Mouse (Mus musculus) midbrain, postnatal 0 days (tissue): ENCODE data around the gene Tns3. TPM values are rescaled to one million over a fixed set of nuclear protein-coding genes. Genes with fewer than 3 reads are reported as not detected.

ENCODE experiments used
- ATAC-seq: fragments of 200-750 bp; cut with Nextera tagmentation; 2 replicates; pipeline ENCODE4 v1.8.0; 2017; ENCODE audit warnings: moderate number of reproducible peaks, mild to moderate bottlenecking, moderate TSS enrichment, moderate library complexity; ENCODE audit not compliant: low FRiP score
- DNase-seq: peaks from one replicate; pipeline ENCODE4 v3.0.0-alpha.2; 2015; ENCODE audit warnings: low spot score
- H3K27ac ChIP-seq: fragments of 300-500 bp; sonication (generic); 2 replicates; pipeline ENCODE4 v1.5.1; 2014; ENCODE audit warnings: low read depth, mild to moderate bottlenecking, low read length, mixed read lengths
- H3K27me3 ChIP-seq: fragments of 300-500 bp; sonication (generic); 2 replicates; pipeline ENCODE4 v1.6.1; 2014; ENCODE audit warnings: low read length, control low read depth, mixed read lengths; ENCODE audit not compliant: insufficient read depth
- H3K36me3 ChIP-seq: fragments of 300-500 bp; sonication (generic); 2 replicates; pipeline ENCODE4 v1.6.1; 2014; ENCODE audit warnings: low read length, control low read depth, mixed read lengths; ENCODE audit not compliant: insufficient read depth
- H3K4me1 ChIP-seq: fragments of 300-500 bp; sonication (generic); 2 replicates; pipeline ENCODE4 v1.6.1; 2014; ENCODE audit warnings: mild to moderate bottlenecking, control low read depth, antibody characterized with exemption, low read length, mixed read lengths; ENCODE audit not compliant: insufficient read depth
- H3K4me2 ChIP-seq: fragments of 300-500 bp; sonication (generic); 2 replicates; pipeline ENCODE4 v1.6.1; 2014; ENCODE audit warnings: low read depth, mild to moderate bottlenecking, low read length, mixed read lengths; ENCODE audit not compliant: poor library complexity, severe bottlenecking
- H3K4me3 ChIP-seq: fragments of 300-500 bp; sonication (generic); 2 replicates; pipeline ENCODE4 v1.5.1; 2014; ENCODE audit warnings: low read depth, mild to moderate bottlenecking, low read length, moderate library complexity
- H3K9ac ChIP-seq: fragments of 300-500 bp; sonication (generic); replicated peaks from 2 replicates; pipeline ENCODE4 v1.6.1; 2014; ENCODE audit warnings: mild to moderate bottlenecking, low read length, moderate library complexity, mixed read lengths; ENCODE audit not compliant: poor library complexity, severe bottlenecking
- H3K9me3 ChIP-seq: fragments of 300-500 bp; sonication (generic); 2 replicates; pipeline ENCODE4 v1.6.1; 2016; ENCODE audit warnings: low read length, control low read depth
- CTCF ChIP-seq: IDR thresholded peaks from 2 replicates; pipeline ENCODE4 v1.5.1; 2016; ENCODE audit warnings: antibody characterized with exemption, mild to moderate bottlenecking
- WGBS: fragments of 180-500 bp; shearing (Covaris S2); extraction: QIAGEN DNeasy Blood & Tissue Kit; methylation state at CpG from one replicate; pipeline ENCODE4 v1.1.7; 2014; 5-methylcytosine and 5-hydroxymethylcytosine counted together
- polyA plus RNA-seq: library from polyadenylated mRNA; unstranded; fragments of >200 nt; fragmentation: Nextera tagmentation; extraction: Ambion mirVana; gene quantifications from 2 replicates; pipeline ENCODE4 v1.2.1, GENCODE M21; 2015
- total RNA-seq: library from RNA; depleted of rRNA; stranded (reverse); fragments of >200 nt; gene quantifications from 2 replicates; pipeline ENCODE4 v1.2.3, GENCODE M21; 2014

The Tns3 gene
- total and polyA plus RNA-seq, 2 experiments from 2014 or later: 4.9 to 38.7 TPM

DNA sequence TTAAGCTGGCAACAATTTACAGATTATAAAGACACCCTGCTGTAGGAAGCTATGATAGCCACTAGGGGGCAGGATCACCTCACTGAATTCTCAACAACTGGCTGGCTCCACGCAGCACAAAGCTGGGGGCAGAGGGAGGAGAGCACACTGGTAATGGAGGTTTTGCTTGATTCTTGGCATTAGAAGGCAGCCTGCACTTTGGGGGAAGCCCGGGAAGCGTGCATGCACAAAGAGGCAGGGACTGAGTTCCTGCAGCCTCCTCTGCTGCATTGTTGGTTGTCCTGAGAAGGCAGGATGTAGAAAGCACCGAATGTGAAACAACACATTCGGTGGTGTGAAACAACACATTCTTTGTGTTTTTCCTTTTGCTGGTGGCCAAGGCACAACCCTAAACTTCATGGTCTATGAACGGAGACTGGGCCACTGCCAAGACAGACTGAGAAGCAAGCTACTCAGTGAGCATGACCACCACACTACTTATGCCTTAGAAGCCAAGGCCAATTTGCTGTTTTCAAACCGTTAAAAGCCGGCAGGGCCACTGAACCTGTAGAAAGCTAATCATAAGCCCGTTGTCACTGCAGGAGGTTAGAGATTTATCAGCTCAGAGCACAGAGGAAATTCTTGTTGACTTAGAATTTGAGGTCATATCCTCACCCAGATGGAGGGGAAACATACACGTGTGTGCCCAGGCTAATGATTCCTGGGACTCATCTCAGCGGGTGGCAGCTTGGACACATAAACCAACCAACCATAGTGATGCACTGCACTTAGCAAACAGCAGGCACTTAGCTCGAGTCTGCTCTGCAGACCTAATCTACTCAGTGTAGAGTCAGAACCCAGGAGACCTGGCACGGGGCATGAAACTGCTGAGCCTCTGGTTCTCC is 239.8 kb downstream of the Tns3 start:
- no peaks in the 10 kb centered on the region for H3K27me3 ChIP-seq
- H3K4me1 ChIP-seq: peaks cover 3% of the 10 kb centered on the region; the same call in 1 of the 2 replicates
- 28% methylated on average over 13 of the region's 13 CpGs for WGBS
- no peak overlapping the region for H3K4me3 ChIP-seq
- ATAC-seq (peak; percentile 94), DNase-seq (peak; percentile 95)
- peak overlapping the region; percentile 51 for H3K27ac ChIP-seq
- H3K9me3 ChIP-seq: no peaks in the 10 kb centered on the region
- peak overlapping the region; percentile 20; the same call in 1 of the 2 replicates for H3K4me2 ChIP-seq
- H3K9ac ChIP-seq: no peak overlapping the region
- peak; percentile 100 for TF ChIP-seq CTCF
- no peaks in the 10 kb centered on the region for H3K36me3 ChIP-seq

DNA sequence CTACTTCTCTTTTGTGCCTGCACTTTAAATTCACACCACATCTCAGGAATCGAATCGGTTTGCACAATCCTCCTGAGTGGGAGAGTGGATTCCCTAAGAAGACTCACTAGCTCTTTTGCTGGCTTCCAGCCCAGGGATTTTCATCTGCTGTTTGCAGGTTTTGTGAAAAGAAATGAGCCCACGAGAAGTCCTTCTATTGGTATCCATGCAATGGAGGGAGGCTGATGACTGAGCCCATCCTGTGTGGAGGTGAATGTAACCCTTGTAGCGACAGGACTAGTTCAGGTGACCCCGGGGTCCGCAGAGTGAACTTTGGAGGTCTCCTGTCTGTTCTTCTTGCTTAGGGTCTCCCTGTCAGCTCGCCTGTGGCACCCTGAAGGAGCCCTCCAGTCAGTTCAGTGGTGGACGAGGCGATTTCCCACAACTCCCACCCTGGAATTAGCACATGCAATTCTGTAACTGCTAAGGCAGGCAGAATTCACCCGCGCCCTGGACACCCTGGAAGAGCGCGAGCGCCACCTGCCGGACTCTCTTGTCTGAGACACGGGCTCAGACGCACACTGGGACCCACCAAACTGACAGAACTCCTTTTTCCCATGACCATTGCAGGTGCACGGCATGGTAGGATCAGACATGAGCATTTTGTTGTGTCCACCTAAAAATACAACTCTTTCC is 259.0 kb downstream of the Tns3 start:
- peak; percentile 84 for ATAC-seq
- 27% methylated on average over 18 of the region's 18 CpGs for WGBS
- Histone ChIP-seq H3K4me2 (no peak overlapping the region), H3K4me1 (no peaks in the 10 kb centered on the region), H3K9me3 (no peaks in the 10 kb centered on the region), H3K27ac (no peak overlapping the region), H3K36me3 (no peaks in the 10 kb centered on the region), H3K27me3 (no peaks in the 10 kb centered on the region), H3K9ac (no peak overlapping the region), H3K4me3 (no peak overlapping the region)
- peak; percentile 97 for TF ChIP-seq CTCF
- peak; percentile 87 for DNase-seq

DNA sequence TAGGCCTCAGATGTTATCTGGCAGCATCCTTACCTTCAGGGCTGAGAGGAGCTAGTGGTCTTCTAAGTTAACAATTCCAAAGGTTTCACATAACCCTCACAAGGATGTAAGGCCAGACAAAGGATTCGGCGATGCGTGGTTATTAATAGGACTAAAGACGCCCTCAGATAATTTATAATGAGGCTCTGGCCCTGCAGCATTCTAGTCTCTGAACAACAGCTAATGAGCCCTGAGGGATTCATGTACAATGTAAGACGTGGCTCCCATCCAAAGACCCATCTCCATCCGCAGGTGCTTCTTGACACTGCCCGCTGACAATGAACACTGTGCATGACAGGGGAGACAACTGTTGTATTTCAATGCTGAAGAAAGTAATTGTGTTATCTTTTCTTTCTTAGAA is 263.0 kb downstream of the Tns3 start:
- no peaks in the 10 kb centered on the region for H3K36me3 ChIP-seq
- no peak for TF ChIP-seq CTCF

DNA sequence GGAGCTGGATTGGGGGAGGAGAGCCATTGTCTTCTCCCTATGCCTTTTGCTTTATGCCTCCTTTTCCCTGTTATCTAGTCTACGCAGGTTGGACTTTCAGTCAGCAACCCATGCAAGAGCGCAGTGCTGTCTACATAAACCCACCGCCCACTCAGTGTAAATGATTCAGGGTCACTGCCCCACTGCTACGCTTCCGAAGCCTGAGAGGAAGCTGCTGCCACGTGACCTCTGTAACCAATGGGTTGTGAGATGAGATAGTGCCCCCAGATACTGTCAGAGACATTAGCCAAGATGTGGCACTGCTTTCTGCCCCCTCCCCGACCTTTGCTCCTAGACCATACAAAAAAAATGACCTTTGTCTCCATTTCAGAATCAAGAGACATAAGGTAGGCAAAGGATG is 268.0 kb downstream of the Tns3 start:
- H3K4me3 ChIP-seq: no peak overlapping the region
- H3K4me1 ChIP-seq: no peaks in the 10 kb centered on the region
- no peak for ATAC-seq
- no peak overlapping the region for H3K27ac ChIP-seq
- TF ChIP-seq CTCF: no peak
- 87% methylated on average over 7 of the region's 7 CpGs for WGBS
- H3K27me3 ChIP-seq: no peaks in the 10 kb centered on the region
- DNase-seq: no peak
- no peaks in the 10 kb centered on the region for H3K36me3 ChIP-seq
- no peak overlapping the region for H3K9ac ChIP-seq
- peaks cover 8% of the 10 kb centered on the region; the same call in 1 of the 2 replicates for H3K9me3 ChIP-seq
- no peak overlapping the region for H3K4me2 ChIP-seq

More for the DNA sequence above, 263.0 kb downstream of the Tns3 start:
- H3K4me2 ChIP-seq: no peak overlapping the region
- H3K27me3 ChIP-seq: no peaks in the 10 kb centered on the region
- H3K27ac ChIP-seq: no peak overlapping the region
- H3K9ac ChIP-seq: no peak overlapping the region
- no peak overlapping the region for H3K4me3 ChIP-seq
- peaks cover 8% of the 10 kb centered on the region; the same call in 1 of the 2 replicates for H3K9me3 ChIP-seq
- no peak for DNase-seq
- H3K4me1 ChIP-seq: no peaks in the 10 kb centered on the region
- ATAC-seq: no peak
- WGBS: 53% methylated on average over 7 of the region's 7 CpGs

DNA sequence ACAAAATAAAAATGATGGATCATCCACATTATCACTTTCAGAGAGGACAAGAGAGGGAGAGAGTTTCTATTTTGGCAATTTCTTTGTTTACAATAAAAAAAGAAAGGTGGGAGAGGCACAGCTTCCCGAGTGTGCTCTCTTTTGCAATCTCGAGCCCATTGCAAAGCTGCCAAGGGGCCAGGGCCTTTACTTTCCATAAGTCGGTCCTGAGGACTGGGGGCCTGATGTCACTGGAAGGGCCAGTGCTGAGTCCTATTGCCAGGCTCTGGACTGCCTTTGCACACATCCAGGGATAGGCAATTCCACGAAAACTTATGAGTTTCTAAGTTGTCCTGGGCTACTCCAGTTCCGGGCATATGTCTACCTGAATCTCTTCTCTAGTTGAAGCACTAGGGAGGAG is 272.8 kb downstream of the Tns3 start:
- no peaks in the 10 kb centered on the region for H3K9me3 ChIP-seq
- H3K4me1 ChIP-seq: no peaks in the 10 kb centered on the region
- H3K36me3 ChIP-seq: no peaks in the 10 kb centered on the region
- no peak overlapping the region for H3K9ac ChIP-seq
- DNase-seq (no peak), ATAC-seq (no peak)
- TF ChIP-seq CTCF: no peak
- WGBS: 76% methylated on average over 5 of the region's 5 CpGs
- H3K4me3 ChIP-seq: no peak overlapping the region
- H3K4me2 ChIP-seq: no peak overlapping the region
- no peak overlapping the region for H3K27ac ChIP-seq
- H3K27me3 ChIP-seq: no peaks in the 10 kb centered on the region

DNA sequence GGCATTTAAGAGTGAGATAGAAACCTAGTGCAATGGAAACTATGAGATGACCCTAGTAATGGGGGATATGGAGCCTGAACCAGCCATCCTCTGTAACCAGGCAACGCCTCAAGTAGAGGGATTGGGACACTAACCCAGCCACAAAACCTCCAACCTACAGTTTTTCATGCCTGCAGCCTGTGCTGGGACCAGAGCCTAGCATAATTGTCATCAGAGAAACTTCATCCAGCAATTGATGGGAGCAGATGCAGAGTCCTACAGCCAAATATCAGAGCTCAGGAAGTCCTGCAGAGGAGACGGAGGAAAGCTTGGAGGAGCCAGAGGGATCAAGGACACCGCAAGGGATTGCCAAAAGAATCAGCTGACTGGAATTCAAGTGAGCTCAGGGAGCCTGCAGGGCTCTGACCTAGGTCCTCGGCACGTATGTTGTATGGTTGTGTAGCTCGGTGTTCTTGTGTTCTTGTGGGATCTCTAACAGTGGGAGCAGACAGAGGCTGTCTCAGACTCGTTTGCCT is 278.4 kb downstream of the Tns3 start:
- no peak overlapping the region for H3K4me2 ChIP-seq
- no peak for DNase-seq
- no peak overlapping the region for H3K4me3 ChIP-seq
- no peak for ATAC-seq
- H3K9me3 ChIP-seq: no peaks in the 10 kb centered on the region
- no peak overlapping the region for H3K27ac ChIP-seq
- TF ChIP-seq CTCF: no peak
- H3K4me1 ChIP-seq: no peaks in the 10 kb centered on the region
- no peak overlapping the region for H3K9ac ChIP-seq
- 84% methylated on average over 7 of the region's 7 CpGs for WGBS
- no peaks in the 10 kb centered on the region for H3K36me3 ChIP-seq
- H3K27me3 ChIP-seq: no peaks in the 10 kb centered on the region
